Mouse (Mus musculus): ENCODE data around the gene Mmp21.

The Mmp21 gene

GRCm38 (mm10) chr7:133669071-133669470 is 10.8 kb downstream of the Mmp21 start:
- DNase-seq (ENCODE audit: inconsistent age in 2 of 2, low spot score in 1 of 2) = peak in 1 of 2 experiments; percentile 34

GRCm38 (mm10) chr7:133662467-133662866 is 17.4 kb downstream of the Mmp21 start:
- DNase-seq (ENCODE audit: inconsistent age in 2 of 2, low spot score in 1 of 2) = no peak

- DNase-seq (ENCODE audit: inconsistent age in 2 of 2, low spot score in 1 of 2) = no peak
These were observed 34.1 kb downstream of the Mmp21 start for GRCm38 (mm10) chr7:133645716-133646115.

- no peak for DNase-seq (ENCODE audit: inconsistent age in 2 of 2, low spot score in 1 of 2)
These were observed 41.0 kb downstream of the Mmp21 start for GRCm38 (mm10) chr7:133638821-133639220.

- DNase-seq (ENCODE audit: inconsistent age in 2 of 2, low spot score in 1 of 2) = peak; percentile 51 to 81
These were observed 41.6 kb downstream of the Mmp21 start for GRCm38 (mm10) chr7:133638306-133638705.

- peak; percentile 99 for DNase-seq (ENCODE audit: inconsistent age in 2 of 2, low spot score in 1 of 2)
These were observed 42.2 kb downstream of the Mmp21 start, which contains the start of gene Edrf1 for GRCm38 (mm10) chr7:133637361-133638305. Gene Edrf1 (plus strand): TSS chr7:133637543.

- peak; percentile 89 to 96 for DNase-seq (ENCODE audit: inconsistent age in 2 of 2, low spot score in 1 of 2)
These were observed 43.0 kb downstream of the Mmp21 start for GRCm38 (mm10) chr7:133636738-133637352.

- DNase-seq (ENCODE audit: inconsistent age in 2 of 2, low spot score in 1 of 2) = no peak
These were observed 44.8 kb downstream of the Mmp21 start for GRCm38 (mm10) chr7:133634932-133635650.

GRCm38 (mm10) chr7:133632476-133632875 is 47.4 kb downstream of the Mmp21 start:
- DNase-seq (ENCODE audit: inconsistent age in 2 of 2, low spot score in 1 of 2) = peak; percentile 57 to 84

GRCm38 (mm10) chr7:133630821-133631220 is 49.0 kb downstream of the Mmp21 start:
- peak; percentile 33 to 76 for DNase-seq (ENCODE audit: inconsistent age in 2 of 2, low spot score in 1 of 2)

- DNase-seq (ENCODE audit: inconsistent age in 2 of 2, low spot score in 1 of 2) = peak in 1 of 2 experiments; percentile 27
These were observed 52.5 kb downstream of the Mmp21 start for GRCm38 (mm10) chr7:133627184-133627936.

Measured in adrenal gland, adult (tissue).